Mouse (Mus musculus) liver, embryonic 13.5 days (tissue): ENCODE results near the gene Ttf2. TPM values are rescaled to one million over a fixed set of nuclear protein-coding genes. Genes with fewer than 3 reads are reported as not detected.

Experiments
- ATAC-seq: fragments of 200-750 bp; cut with Nextera tagmentation; 2 replicates; pipeline ENCODE4 v1.8.0; 2017; ENCODE audit warnings: low read depth, mild to moderate bottlenecking, moderate number of reproducible peaks, moderate library complexity
- DNase-seq: peaks from one replicate; pipeline ENCODE4 v3.0.0; 2022
- H3K27ac ChIP-seq: fragments of 300-500 bp; sonication (generic); 2 replicates; pipeline ENCODE4 v1.5.1; 2015; ENCODE audit warnings: moderate library complexity, mild to moderate bottlenecking, inconsistent platforms
- H3K27me3 ChIP-seq: fragments of 300-500 bp; sonication (generic); 2 replicates; pipeline ENCODE4 v1.6.1; 2015; ENCODE audit warnings: mild to moderate bottlenecking, inconsistent platforms
- H3K36me3 ChIP-seq: fragments of 300-500 bp; sonication (generic); 2 replicates; pipeline ENCODE4 v1.6.1; 2015; ENCODE audit warnings: mild to moderate bottlenecking, inconsistent platforms
- H3K4me1 ChIP-seq: fragments of 300-500 bp; sonication (generic); replicated peaks from 2 replicates; pipeline ENCODE4 v1.6.1; 2015; ENCODE audit warnings: inconsistent platforms
- H3K4me2 ChIP-seq: fragments of 300-500 bp; sonication (generic); 2 replicates; pipeline ENCODE4 v1.6.1; 2015; ENCODE audit warnings: inconsistent platforms, mild to moderate bottlenecking, moderate library complexity
- H3K4me3 ChIP-seq: fragments of 300-500 bp; sonication (generic); replicated peaks from 2 replicates; pipeline ENCODE4 v1.5.1; 2015; ENCODE audit warnings: mild to moderate bottlenecking, inconsistent platforms
- H3K9ac ChIP-seq: fragments of 300-500 bp; sonication (generic); 2 replicates; pipeline ENCODE4 v1.6.1; 2015; ENCODE audit warnings: mild to moderate bottlenecking, inconsistent platforms
- H3K9me3 ChIP-seq: fragments of 300-500 bp; sonication (generic); replicated peaks from 2 replicates; pipeline ENCODE4 v1.6.1; 2016; ENCODE audit warnings: inconsistent platforms
- WGBS: fragments of 180-500 bp; shearing (Covaris S2); methylation state at CpG from one replicate; pipeline ENCODE4 v1.1.7; 2015; ENCODE audit not compliant: insufficient replicate concordance; 5-methylcytosine and 5-hydroxymethylcytosine counted together
- polyA plus RNA-seq: library from polyadenylated mRNA; unstranded; fragments of >200 nt; fragmentation: Nextera tagmentation; extraction: Ambion mirVana; gene quantifications from 2 replicates; pipeline ENCODE4 v1.2.1, GENCODE M21; 2015

Ttf2 gene
- 8.4 and 9.6 TPM in 2 replicates for polyA plus RNA-seq

DNA sequence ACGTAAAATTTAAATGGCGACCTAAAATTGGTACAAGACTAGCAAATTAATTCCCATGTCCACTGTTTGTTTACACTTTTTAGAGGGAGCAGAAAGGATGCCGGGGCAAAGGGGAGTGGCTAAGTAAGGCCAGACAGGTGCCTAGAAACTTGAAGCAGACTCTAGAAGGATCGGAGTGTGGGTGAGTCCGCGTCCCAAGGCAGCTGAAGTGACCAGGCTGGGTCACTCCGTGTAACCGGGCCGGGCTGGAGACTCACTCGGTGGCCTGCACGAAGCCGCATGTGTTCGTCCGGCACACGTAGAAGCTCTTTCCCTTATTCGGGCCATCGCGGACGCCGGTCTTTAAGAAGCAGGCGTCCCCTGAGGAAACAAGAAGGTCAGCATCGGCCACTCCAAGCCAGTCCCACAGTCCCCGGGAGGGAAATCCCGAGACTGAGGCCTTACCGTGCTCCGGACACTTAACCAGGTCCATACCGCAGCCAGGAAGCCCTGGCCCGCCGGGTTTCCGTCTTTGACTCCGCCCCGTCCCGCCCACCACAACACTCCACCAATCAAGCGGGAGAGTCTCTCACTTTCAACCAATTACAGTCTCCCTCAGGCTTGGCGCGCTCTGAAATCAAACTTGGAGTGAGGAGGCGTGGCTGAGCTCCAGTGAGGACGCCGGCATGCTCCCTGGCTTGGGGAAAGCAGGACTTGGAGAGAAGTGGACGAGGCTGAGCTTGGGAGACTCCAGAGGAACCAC is at the start of gene Ttf2:
TSS of gene Ttf2 (minus strand) at position 488 of the 742 bp plus-strand sequence.
- peak within 1 kb of the TSS; percentile 87 for H3K4me2 ChIP-seq
- peak; percentile 99 for ATAC-seq
- under 1% methylated on average over 40 of the region's 40 CpGs for WGBS
- H3K27ac ChIP-seq: peak within 1 kb of the TSS; percentile 58
- peaks cover 12% of the 10 kb centered on the region for H3K4me1 ChIP-seq
- peak within 1 kb of the TSS; percentile 81 for H3K4me3 ChIP-seq
- no peaks in the 10 kb centered on the region for H3K9me3 ChIP-seq
- no peaks in the 10 kb centered on the region for H3K27me3 ChIP-seq
- peak within 1 kb of the TSS; percentile 84 for H3K9ac ChIP-seq
- H3K36me3 ChIP-seq: peaks cover 16% of the 10 kb centered on the region
- peak; percentile 86 for DNase-seq

DNA sequence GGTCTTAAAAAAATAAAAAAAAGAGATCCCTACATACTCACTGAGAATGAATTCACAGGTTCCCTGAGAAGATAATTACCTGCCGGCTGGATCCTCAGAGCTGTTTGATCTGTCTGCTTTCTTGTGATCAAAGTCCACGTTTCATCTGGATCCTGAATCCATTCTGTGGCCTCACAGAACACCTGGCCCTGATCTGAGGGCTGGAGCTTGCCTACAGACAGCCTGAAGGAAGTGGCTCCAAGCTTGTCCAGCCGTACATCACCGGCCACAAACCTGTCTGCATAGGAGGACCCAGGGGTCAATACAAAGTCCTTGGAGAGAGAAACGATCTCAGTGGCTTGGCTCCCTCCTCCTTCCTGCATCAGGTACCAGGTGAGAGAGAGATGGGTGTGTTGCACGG is 49.0 kb upstream of the Ttf2 start:
- Histone ChIP-seq H3K4me2 (no peak overlapping the region), H3K9me3 (no peaks in the 10 kb centered on the region), H3K27ac (no peak overlapping the region), H3K9ac (no peak overlapping the region), H3K4me3 (no peak overlapping the region), H3K4me1 (no peaks in the 10 kb centered on the region), H3K27me3 (no peaks in the 10 kb centered on the region), H3K36me3 (no peaks in the 10 kb centered on the region)
- 72% methylated on average over 6 of the region's 6 CpGs for WGBS
- DNase-seq (no peak), ATAC-seq (no peak)

DNA sequence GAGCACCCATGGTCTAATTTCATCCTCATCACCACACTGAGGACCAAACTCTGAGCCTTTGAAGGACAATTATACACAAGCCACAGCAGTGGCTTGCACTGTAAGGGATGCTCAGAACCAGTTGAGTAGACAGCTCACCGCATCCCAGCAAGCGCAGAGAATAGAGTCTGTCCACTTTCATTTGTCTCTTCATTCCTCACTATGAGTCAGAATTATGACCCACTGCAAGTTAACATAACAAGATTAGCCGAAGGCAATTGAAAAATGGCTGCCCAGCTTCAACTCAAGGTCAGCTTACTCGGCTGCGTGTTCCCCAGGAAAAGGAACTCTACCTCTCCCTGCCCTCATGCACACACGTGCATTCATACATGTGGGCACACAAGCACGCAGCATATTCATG is 46.6 kb upstream of the Ttf2 start:
- H3K9me3 ChIP-seq: no peaks in the 10 kb centered on the region
- WGBS: 67% methylated on average over 7 of the region's 7 CpGs
- H3K4me1 ChIP-seq: no peaks in the 10 kb centered on the region
- H3K4me2 ChIP-seq: no peak overlapping the region
- H3K4me3 ChIP-seq: no peak overlapping the region
- no peaks in the 10 kb centered on the region for H3K27me3 ChIP-seq
- ATAC-seq: no peak
- DNase-seq: no peak
- no peak overlapping the region for H3K27ac ChIP-seq
- no peaks in the 10 kb centered on the region for H3K36me3 ChIP-seq
- H3K9ac ChIP-seq: no peak overlapping the region

DNA sequence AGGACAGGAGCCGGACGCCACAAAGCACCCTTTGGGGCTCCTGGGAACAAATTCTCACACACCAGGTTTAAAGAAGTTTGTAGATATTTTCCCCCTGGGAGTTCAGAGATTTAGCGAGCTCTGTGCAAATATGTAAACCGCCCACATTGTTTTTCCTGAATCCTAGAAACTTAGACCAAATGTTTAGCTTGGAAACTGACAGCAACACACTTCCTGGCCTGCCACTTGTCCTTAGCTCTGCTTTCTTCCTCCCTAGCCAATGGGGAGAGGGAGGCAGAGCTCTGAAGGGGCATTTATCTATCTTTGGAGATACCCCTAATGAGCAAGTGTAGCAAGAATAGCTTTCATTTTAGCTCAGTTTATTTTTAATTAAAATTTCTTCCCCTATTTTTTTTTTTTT is 45.8 kb upstream of the Ttf2 start:
- ATAC-seq: no peak
- Histone ChIP-seq H3K4me2 (no peak overlapping the region), H3K9me3 (no peaks in the 10 kb centered on the region), H3K4me3 (no peak overlapping the region), H3K9ac (no peak overlapping the region), H3K27ac (no peak overlapping the region), H3K4me1 (no peaks in the 10 kb centered on the region), H3K36me3 (no peaks in the 10 kb centered on the region), H3K27me3 (no peaks in the 10 kb centered on the region)
- 55% methylated on average over 4 of the region's 4 CpGs for WGBS
- DNase-seq: no peak

DNA sequence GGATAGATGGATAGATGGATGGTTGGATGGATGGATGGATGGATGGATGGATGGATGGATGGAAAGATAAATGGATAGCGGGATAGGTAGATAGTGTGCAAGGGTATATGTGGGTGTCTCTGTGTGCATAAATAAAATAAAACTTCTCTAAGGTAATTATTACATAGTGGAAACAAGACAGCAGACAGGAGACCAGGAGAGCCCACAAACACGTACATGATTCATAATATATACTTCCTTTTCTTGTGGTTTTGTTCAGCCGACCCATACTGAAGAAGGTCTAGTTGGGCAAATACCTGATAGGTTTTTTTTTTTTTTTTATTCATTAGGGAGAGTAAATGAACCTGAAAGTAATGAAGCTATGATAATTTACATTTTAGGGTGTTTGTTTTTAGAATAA is 44.1 kb upstream of the Ttf2 start:
- 41% methylated on average over 3 of the region's 3 CpGs for WGBS
- no peak for ATAC-seq

DNA sequence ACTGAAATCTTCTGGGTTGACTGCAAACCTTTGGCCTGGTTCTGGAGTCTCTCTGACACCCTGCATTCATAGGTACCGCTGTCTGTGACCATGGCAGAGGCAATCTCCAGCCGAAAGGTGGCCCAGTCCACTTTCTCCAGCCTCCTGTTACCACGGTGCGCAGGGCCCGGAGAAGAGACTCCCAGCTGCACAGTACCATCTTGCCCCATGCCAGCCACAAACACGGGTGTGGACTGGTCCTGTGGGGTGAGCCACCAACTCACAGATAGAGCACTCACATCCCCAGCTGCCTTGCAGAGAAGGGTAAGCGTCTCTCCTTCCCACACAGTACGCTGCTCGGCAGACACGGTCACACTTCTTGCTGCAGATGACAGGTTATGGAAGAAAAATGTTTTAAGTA is 43.5 kb upstream of the Ttf2 start:
- no peak for DNase-seq
- H3K9me3 ChIP-seq: no peaks in the 10 kb centered on the region
- no peak overlapping the region for H3K9ac ChIP-seq
- no peaks in the 10 kb centered on the region for H3K4me1 ChIP-seq
- H3K27me3 ChIP-seq: no peaks in the 10 kb centered on the region
- H3K36me3 ChIP-seq: no peaks in the 10 kb centered on the region
- ATAC-seq: no peak
- H3K4me3 ChIP-seq: no peak overlapping the region
- H3K4me2 ChIP-seq: no peak overlapping the region
- no peak overlapping the region for H3K27ac ChIP-seq
- WGBS: 73% methylated on average over 10 of the region's 10 CpGs

More for the DNA sequence above, 44.1 kb upstream of the Ttf2 start:
- no peak overlapping the region for H3K9ac ChIP-seq
- H3K4me1 ChIP-seq: no peaks in the 10 kb centered on the region
- no peaks in the 10 kb centered on the region for H3K27me3 ChIP-seq
- no peak overlapping the region for H3K4me2 ChIP-seq
- H3K9me3 ChIP-seq: no peaks in the 10 kb centered on the region
- no peak overlapping the region for H3K4me3 ChIP-seq
- no peak for DNase-seq
- no peak overlapping the region for H3K27ac ChIP-seq
- H3K36me3 ChIP-seq: no peaks in the 10 kb centered on the region

DNA sequence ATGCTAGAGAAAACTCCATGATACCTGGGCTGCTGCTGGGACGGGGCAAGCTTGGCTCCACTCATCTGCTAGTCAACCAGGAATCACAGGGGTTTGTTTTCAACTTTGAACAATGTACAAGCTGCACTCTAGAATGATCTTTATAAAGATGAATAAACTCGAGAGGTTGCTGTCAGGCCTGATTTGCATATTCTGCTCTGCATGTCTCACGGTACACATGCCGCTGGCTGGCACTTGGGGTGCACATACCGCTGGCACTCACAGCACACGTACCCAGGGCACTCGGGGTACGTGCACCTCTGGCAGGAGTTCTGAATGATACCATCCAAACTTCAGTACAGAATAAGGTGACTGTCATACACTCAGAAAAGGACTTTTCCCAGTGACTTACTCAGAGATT is 43.1 kb upstream of the Ttf2 start:
- Histone ChIP-seq H3K27me3 (no peaks in the 10 kb centered on the region), H3K9ac (no peak overlapping the region), H3K4me1 (no peaks in the 10 kb centered on the region), H3K4me2 (no peak overlapping the region), H3K36me3 (no peaks in the 10 kb centered on the region), H3K9me3 (no peaks in the 10 kb centered on the region), H3K27ac (no peak overlapping the region), H3K4me3 (no peak overlapping the region)
- 74% methylated on average over 8 of the region's 8 CpGs for WGBS
- ATAC-seq (no peak), DNase-seq (no peak)

DNA sequence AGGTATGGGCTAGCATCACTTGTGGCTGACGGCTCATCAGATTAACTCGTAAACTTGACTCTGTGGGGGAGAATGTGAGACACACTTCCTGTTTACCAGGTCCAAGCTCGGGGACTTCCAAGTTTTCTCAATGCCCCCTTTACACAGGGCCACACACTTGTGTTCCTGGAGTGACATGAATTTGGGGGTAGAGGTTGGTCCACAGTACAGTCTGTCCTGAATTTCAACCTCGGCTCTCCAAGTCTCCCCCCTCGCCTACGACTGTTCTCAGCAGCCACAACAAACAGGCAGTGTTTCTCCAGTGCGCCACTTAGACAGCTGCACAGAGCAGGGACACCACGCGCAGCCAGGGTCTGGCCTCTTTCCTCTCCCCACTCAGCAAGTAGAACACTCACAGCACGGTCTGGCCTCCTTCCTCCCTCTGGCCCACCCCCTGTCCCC is 42.7 kb upstream of the Ttf2 start:
- Histone ChIP-seq H3K27ac (no peak overlapping the region), H3K9me3 (no peaks in the 10 kb centered on the region), H3K4me1 (peaks cover 2% of the 10 kb centered on the region; the same call in 1 of the 2 replicates), H3K9ac (no peak overlapping the region), H3K4me2 (no peak overlapping the region), H3K36me3 (no peaks in the 10 kb centered on the region), H3K27me3 (no peaks in the 10 kb centered on the region), H3K4me3 (no peak overlapping the region)
- ATAC-seq (no peak), DNase-seq (no peak)
- 54% methylated on average over 10 of the region's 10 CpGs for WGBS

DNA sequence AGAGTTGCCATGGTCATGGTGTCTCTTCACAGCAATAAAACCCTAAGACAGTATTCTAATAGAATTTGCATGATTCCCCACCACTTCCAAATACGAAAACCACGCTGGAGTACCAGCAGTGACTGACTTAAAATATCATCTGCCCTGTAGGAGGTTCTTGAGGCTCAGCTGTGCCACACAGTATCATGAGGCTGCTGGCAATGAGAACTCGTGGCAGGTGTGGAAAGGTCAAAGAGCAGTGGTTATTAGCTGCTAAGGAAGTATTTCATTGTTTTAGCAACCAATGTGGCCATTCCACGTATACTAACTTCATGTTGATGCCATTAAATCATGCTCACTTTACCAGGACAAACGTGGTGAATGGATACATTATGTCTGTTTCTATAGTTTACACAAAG is 41.7 kb upstream of the Ttf2 start:
- Histone ChIP-seq H3K4me1 (peaks cover 2% of the 10 kb centered on the region; the same call in 1 of the 2 replicates), H3K27ac (no peak overlapping the region), H3K9me3 (no peaks in the 10 kb centered on the region), H3K4me2 (no peak overlapping the region), H3K4me3 (no peak overlapping the region), H3K36me3 (no peaks in the 10 kb centered on the region), H3K27me3 (no peaks in the 10 kb centered on the region), H3K9ac (no peak overlapping the region)
- 54% methylated on average over 5 of the region's 5 CpGs for WGBS
- no peak for DNase-seq
- ATAC-seq: no peak

DNA sequence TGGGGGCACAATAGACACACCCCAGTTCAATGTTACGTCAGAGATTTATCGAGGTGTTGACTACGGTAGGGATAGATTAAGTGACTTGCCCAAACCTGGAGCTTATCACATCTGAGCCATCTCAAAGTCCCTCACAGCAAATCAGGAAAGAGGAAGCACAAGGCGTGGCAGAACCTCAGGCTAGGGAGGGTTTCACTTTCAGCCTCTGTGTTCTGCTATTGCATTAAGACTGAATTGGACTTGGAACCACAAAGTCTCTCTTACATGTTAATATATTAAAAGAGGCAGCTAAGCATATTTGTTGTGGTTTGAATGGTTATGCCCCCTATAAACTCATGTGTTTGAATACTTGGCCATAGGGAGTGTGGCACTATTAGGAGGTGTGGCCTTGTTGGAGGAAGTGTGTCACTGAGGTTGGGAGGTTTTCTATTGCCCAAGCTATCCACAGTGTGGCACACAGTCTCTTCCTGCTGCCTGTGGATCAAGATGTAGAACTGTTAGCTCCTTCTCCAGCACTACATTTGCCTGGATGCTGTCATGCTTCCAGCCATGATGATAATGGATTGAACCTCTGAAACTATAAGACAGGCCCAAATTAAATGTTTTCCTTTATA is 41.2 kb upstream of the Ttf2 start:
- Histone ChIP-seq H3K4me2 (no peak overlapping the region), H3K36me3 (no peaks in the 10 kb centered on the region), H3K9me3 (no peaks in the 10 kb centered on the region), H3K4me3 (no peak overlapping the region), H3K27ac (no peak overlapping the region), H3K9ac (no peak overlapping the region), H3K27me3 (no peaks in the 10 kb centered on the region), H3K4me1 (peaks cover 2% of the 10 kb centered on the region; the same call in 1 of the 2 replicates)
- ATAC-seq (no peak), DNase-seq (no peak)
- 23% methylated on average over 4 of the region's 4 CpGs for WGBS

DNA sequence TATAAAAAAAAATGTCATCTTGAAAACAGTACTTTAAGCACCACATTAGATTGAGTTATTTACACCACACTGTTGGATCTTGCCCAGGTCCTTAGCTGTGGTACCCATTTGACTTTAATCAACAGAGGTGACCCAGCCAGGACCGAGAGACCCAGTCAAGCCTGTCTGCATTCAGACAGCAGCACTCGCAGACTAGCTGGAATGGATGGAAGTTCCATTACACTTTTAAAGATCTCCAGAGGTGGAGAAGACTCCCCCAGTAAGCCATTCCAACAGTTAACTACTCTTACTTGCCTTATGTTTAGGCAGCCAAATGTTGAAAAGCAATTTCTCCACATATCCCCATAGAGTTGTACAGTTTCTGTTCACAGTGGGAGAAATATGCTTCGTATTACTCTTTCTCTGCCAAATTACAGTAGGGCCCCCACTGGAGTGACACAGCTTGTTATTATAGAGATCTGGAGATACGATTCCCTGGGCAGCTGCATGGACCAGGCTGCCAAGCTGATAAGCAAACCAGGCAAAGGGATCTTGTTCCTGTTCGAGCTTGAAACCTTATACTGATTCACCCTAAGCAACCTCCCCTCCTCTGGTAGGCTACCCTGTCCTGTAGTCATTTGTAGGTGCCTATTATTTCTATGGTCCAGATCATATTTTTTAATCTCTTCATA is 37.8 kb upstream of the Ttf2 start:
- Histone ChIP-seq H3K9me3 (no peaks in the 10 kb centered on the region), H3K9ac (no peak overlapping the region), H3K4me1 (peaks cover 2% of the 10 kb centered on the region; the same call in 1 of the 2 replicates), H3K27ac (no peak overlapping the region), H3K4me2 (no peak overlapping the region), H3K4me3 (no peak overlapping the region), H3K27me3 (no peaks in the 10 kb centered on the region; the same call in 1 of the 2 replicates), H3K36me3 (no peaks in the 10 kb centered on the region)
- ATAC-seq (no peak), DNase-seq (no peak)
- 41% methylated on average over 5 of the region's 5 CpGs for WGBS
